Mouse (Mus musculus): ENCODE results near the gene Cdpf1.
A peak's percentile ranks its signal among the peaks of the same experiment; 100 is the strongest.
"Not testable (repeated sequence)": the region's sequence is repeated elsewhere in the genome, so short reads cannot be mapped to it uniquely, and the experiment has no call there.

Gene Cdpf1

DNA sequence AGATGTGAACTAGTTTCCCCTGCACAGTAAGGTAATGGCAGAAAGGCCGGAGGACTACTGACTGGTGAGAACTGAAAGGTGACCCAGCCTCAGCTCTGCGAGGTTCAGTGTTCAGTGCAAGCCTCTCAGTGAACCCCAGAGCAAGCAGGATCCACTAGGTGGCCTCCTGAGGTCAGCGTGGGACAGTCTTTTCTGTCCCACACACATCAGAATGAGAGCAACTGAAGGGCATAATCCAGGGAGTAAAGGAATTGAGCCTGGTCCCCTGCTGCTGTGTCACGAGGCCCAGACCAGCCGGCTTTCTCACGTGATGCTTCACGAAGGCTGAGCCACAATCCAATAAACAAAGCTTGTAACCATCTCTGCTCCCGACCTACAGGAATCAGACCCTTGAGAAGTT, 3.1 kb downstream of the Cdpf1 start:
- no peak for DNase-seq (ENCODE audit: low spot score)

DNA sequence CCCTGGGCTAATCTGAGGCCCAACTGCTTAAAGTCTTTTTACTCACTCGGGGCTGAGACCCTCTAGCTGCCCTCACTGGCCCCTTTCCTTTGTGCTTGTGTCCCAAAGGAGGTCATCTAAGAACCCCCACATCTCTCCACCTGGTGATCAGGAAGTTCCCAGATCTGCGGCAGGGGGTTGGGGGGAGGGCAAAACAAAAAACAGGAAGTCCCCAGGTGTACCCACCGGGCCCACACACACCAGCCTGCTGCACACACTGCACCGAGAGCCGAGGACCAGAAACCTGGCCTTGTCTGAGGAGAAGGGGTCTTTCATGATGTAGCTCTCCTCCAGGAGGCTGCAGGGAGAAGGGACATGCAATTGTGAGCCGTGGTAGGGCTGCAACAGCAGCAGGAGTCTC, 3.5 kb downstream of the Cdpf1 start:
- DNase-seq (ENCODE audit: low spot score): no peak

DNA sequence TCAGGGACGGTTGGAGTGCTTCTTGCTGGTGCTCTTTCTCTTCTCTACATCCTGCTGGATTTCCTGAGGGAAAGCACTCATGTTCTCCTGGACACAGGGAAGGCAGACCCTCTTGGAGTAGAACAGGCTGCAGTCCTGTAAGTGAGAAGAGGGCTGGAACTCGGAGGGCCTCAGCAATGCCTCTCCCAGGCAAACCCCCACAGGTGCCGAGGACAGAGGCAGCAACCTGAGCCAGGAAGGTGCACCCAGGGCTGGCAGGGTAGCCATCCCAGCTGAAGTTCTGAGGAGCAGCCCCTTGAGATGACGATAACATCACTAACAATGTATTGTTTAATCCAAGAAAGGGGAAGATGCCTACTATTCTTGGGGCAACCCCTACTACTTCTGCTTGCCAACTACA, 4.1 kb downstream of the Cdpf1 start:
- DNase-seq (ENCODE audit: low spot score): no peak

DNA sequence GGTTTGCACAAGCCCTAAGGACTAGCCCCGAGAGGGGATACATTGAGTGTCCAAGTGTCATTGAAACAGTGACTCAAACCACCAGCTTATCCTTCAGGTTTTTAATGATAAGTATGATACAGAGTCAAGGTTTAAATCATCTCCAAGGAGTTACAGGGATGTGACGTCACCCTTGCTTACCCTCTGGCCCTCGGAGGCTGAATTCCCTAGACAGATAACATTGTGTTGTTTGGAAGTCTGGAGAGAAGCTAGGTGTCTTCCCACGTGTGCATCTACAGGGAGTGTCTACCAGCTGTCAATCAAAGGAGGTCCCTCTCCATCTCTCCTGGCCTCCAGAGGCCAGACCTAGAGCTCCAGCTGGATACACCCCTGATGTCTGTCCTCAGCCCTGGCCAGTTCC, 4.6 kb downstream of the Cdpf1 start:
- DNase-seq (ENCODE audit: low spot score): peak; percentile 58

DNA sequence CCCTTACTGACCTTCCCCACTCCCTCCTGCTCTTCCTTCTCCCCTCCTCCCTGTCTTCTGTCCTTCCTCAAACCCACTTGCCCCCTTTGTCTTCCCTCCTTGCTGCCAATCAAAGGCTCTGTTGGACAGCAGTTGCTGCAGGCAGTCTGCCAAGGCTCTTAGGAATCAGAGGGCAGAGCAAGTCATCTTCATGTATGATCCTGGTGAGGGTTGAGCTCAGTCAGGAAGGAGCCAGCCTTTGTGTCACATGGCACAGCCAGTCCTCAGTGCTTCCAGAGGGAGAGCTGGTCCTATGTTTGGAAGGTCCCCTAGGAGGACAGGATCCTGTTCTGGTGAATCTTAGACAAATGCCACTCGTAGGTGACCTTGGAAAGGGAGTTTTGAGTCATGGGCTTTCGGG, 8.6 kb downstream of the Cdpf1 start:
- no peak for DNase-seq (ENCODE audit: low spot score)

DNA sequence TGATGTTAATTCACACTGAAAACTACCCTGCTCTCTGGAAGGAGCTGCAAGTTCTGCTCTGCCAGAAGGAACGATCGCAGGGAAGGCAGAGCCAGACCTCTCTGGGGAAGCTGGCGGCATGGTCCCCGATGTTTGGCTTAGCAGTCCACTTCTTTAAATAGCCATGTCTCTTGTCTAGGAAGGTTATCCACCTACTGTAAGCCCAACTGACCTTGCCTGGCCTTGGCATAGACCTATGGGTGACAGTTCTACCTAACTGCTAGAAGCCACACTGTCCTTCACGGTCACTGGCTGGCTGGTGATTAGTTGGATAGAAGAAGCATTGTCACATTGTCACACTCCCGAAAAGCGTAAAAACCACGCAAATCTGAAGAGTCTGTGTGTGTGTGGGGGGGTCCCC, 12.8 kb downstream of the Cdpf1 start:
- DNase-seq (ENCODE audit: low spot score): no peak

DNA sequence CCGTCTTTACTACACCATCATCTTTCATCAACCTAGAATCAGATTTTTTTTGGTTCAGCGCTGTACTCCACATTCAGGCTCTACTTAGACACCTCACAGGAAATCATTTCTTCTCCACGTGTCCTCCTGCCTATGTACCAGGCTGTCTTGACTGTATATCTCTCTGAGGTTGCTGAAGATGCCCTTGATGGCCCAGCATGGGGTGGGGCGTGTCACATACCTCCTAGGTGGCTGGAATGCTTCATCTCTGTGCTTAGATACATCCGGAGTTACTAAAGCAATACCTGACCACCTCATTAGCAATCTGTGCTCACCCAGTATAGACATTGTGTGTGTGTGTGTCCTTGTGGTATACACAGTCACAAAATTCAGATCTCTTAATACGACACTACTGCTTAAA, 16.0 kb downstream of the Cdpf1 start:
- no peak for DNase-seq (ENCODE audit: low spot score)

DNA sequence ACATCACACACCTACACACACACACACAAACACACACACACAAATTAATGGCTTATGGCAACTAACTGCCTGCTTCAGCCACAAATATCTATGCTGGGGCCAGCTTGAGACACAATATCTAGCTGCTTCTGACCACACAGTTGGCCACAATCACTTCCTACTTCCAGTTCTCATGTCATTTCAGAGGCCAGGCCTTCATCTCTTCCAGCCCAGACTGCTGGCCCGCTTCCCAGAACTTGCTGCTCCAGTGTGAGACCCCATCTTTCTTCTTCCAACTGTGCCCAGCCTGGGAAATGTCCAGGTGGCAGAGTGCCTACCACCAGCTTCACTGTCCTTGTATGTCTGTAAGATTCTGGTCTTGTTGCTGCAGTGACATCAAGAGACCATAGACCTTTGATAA, 18.7 kb downstream of the Cdpf1 start:
- DNase-seq (ENCODE audit: low spot score): peak; percentile 39

DNA sequence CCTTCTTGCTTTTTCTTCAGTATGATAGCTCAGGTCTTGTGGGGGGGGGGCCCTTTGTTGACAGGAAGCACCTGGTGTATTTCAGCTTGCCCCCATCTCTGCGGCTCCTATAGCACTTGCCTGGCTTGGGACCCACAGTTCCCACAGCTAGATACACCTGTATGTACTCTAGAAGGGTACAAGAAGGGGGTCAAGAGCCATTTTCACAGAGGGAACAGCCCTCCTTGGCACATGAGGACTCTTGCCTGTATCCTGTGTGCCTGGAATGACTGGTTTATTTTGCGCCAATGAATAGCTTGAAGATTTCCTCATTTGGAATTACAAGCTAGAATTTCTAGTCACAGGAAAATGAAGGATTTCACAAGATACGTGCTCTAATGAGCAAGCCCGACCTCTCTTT, 20.0 kb downstream of the Cdpf1 start:
- no peak for DNase-seq (ENCODE audit: low spot score)

DNA sequence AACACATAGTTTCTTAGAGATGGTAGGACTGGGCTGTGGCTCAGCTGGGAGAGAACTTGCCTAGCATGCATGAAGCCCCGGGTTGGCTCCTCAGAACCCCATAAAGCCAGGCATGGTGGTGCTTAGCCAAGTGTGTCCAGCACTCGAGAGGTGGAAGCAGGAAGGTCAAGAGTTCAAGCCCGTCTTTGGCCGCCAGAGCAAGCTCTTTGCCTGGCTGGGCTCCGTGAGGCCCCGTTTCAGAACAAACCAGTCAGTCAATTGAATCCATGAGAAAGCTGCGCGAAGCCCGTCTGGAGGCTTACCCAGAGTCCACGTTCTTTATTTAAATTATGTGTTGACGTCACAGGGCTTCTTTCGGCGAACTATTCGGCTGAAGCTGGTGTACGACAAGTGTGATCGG, 22.9 kb downstream of the Cdpf1 start:
- DNase-seq (ENCODE audit: low spot score): no peak

DNA sequence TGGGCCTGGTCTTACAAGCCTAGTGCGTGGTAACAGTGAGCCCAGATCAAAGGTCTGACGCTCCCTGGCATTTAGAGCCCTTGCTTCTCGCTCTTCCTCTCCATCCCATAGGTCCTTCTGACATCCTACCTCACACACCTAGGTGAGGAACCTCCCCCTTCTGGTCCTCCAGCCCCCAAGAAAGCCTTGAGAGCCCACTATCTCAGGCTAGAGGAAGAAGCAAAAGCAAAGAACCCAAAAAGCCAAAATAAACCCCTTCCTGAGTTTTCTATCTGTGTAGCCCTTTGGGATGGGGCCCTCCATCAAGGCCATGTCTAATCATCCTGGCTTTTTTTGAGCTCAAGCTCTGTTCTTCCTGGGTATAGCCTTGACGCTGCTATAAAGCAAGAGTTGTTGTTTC, 23.4 kb downstream of the Cdpf1 start:
- no peak for DNase-seq (ENCODE audit: low spot score)

DNA sequence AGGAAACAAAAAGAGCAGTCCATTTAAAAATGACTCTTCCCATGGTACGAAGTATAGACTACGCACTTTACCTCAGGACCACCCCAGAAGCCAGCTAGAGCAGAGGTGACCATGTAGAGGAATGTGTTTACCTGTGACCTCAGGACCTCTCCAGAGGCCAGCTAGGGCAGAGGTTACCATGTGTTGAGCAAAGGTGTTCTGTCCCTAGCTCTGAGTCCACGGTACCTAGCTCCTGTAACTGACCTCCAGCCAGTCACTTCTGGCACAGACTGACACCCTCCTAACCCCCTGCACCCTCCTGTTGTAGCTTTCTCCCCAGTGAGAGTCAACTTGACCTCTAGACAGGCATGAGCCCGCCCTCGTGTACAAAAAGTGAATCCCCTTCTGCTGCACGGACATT, 24.0 kb downstream of the Cdpf1 start:
- DNase-seq (ENCODE audit: low spot score): no peak

DNA sequence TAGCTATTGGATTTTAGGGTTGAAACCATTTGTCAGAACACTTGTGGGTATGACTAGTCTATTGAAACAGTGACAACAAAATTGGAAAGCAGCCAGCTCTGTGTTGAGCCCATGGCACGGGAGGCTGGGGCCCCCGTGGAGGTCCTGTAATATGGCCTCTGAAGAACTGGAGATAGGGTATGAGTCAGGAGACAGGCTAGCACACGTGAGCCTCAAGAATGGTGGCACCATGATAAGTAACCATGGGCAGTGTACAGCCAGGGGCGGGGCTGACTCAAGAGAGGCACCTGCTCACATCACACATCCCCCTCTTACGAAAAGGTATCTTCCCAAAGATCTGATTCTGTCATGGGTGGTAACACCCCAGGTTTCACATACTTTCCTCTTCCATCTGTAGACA, 24.8 kb downstream of the Cdpf1 start:
- DNase-seq (ENCODE audit: low spot score): no peak

DNA sequence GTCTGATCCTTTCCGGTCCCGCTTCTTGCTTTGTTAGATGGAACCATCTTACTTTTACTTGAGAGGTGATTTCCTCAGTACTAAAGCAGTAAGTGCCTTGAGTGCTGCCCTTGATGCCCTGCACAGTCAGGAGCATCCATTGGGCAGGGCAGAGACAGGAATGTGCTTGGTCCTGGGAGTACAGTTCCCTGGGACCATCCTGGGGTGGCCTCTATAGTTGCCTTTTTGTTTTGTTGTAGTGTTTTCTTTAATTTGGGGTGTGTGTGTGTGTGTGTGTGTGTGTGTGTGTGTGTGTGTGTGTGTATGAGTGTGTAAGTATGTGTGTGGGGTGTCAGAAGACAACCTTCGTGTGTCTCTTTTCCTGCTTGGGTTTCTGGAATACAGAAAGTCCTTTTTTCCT, 27.2 kb downstream of the Cdpf1 start:
- DNase-seq (ENCODE audit: low spot score): no peak

DNA sequence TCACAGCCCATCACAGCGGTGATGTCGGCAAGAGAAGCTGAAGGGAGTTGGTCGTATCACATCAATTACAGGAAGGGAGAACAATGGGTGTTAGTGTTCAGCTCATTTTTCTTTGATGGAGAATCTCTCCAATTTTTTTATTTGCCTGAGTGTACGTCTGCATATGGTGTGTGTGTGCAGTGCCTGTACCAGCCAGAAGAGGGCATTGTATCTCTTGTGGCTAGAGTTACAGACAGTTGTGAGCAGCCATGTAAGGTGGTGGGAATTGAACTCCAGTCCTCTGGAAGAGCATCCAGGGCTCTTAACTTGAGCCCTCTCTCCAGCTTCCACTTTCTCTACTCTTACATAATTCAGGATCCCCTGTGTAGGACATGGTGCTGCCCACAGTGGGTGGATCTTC, 28.4 kb downstream of the Cdpf1 start:
- DNase-seq (ENCODE audit: low spot score): no peak

DNA sequence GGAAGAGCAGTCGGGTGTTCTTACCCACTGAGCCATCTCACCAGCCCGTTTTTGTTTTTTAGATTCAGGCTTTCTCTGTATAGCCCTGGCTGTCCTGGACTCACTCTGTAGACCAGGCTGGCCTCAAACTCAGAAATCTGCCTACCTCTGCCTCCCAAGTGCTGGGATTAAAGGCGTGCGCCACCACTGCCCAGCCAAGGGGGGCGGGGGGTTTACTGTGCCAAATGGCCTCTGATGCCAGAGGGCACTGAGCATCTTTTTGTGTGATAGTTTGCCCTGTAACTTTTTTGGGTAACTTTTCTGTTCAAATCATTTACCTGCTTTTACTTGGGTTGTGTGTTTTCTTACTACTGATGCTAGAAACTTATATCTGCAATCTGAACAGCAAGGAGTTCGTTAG, 32.6 kb downstream of the Cdpf1 start:
- DNase-seq (ENCODE audit: low spot score): not testable (repeated sequence)

DNA sequence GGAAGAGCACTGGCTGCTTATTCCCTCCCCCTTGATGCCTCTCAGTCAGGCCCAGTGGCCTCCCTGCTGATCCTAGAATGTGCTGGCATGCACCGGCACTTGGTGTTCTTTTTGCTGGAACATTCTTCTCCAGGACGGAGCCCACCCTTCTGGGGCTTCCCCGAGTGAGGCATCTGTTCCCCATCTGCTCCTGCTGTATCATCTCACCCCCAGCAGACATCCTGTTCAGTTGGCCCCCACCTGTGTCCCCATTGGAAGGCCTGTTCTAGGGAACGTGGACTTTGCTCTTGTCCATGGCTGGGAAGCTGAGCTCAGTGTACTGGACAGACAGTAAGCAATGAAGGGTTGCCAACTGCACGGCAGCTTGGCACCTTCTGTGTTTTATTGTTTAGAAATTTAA, 34.7 kb downstream of the Cdpf1 start:
- no peak for DNase-seq (ENCODE audit: low spot score)

DNA sequence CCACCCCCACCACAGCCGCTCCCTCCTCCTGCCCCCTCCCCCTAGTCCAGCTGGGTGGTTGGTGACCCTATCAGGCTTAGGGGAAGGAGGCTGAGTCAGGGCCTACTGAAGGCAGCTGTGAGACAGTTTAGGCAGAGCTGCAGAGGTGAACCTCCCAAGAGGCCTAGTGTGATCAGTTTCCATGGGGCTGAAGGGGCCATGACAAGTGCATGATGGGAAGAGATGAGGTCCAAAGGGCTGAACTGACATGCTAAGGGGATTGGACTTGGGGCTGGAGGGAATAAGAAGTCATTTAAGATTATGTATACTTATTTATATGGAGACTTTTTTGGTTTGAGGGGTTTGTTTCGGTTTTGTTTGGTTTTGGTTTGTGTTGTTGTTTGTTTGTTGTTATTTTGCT, 35.3 kb downstream of the Cdpf1 start:
- DNase-seq (ENCODE audit: low spot score): no peak

DNA sequence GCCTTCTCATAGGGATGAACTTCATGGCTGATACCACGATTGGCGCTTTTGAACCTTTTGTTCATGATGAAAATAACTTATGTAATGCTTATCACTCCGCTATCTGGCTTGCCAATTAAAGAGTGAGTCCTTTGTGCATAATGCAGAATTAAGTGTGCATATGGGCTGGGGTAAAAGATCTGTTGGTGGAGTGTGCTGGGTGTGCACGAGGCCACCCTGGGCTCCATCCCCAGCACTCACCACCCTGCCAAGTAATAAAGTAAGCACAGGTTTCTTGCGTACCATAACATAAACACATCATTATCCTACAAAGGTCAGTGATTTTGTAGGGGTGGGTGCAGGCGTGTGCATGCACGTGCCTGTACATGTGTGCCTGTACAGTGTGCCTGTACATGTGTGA, 36.5 kb downstream of the Cdpf1 start:
- DNase-seq (ENCODE audit: low spot score): no peak

DNA sequence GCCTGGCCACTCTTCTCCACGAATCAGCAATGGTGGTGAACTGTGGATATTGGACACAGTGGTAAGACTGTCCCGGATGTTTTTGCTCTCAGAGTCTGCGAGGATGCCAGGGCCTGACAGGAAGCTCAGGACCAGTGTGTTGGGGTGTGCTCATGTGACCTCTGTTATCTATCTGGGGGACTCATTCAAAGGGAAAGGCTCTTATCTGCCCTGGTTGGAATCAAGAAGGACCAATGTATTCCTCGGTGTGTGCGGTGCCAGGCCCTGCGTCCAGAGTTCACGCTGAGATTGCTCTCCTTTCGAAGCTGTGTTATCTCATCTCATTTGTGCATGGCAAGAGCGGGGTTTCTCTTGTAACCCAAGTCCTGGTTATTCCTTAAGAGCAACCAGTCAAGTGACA, 37.1 kb downstream of the Cdpf1 start:
- no peak for DNase-seq (ENCODE audit: low spot score)

DNA sequence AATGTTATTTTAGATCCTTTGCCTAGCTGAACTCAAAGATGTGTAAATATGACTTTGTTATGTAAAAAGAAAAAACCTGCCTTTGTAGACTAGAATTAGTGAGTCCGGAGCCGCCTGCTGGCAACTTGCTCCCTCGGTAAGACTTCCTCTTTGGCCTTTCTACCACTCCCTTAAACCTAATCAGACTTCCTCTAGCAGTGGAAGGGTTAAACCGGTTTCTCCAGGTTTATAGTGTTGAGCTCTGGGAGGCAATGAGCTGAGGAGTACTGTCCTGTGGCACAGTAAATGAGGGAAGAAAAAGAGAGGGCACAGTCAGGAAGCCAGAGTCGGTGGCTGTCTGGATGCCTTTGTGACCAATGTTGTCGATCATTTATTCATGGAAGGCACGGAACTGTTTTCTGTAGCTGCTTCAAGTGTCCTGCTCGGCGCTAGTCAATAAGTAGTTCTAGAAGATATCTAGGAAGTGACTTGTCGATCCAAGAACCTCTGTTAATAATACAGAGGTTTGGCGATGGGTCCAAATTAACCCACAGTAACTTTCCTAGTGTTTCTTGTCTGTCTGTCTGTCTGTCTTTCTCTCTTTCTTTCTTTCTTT, 39.3 kb downstream of the Cdpf1 start:
- DNase-seq (ENCODE audit: low spot score): no peak

DNA sequence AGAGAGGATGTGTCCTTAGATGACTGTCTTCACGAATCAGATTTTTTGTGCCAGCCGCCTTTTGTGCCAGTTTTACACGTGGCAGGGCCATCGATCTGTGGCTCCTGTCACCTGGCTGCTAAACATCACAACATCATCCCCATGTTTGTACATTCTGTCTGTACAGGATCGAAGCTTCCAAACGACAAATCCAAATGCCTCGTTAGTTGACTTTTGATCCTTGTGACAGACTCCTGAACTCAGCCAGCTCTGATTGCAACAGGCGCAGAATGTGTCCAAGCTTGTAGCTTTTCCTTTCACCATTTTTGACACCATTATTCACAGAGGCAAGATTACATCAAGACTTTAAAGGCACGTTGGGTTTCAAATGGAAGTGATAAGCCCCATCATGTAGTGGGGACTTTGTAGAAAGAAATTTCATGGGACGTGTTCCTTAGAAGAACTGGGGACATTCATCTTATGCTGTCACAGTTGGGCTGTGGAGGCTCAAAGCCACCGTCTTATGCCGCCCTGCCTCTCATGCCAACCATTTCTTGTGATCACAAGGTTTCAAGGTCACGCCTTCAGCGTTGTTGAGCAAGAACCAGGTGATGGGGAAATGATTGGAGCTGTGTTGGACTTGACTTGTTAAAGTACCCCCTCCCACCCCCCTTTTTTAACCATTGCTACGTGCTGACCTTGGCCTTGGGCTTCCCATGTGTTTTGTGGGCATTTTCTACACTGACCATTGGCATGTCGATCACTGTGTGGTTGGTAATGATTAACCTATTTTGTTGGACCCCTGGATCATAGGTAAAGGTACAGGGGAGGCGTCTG, 40.0 kb downstream of the Cdpf1 start:
- no peak for DNase-seq (ENCODE audit: low spot score)

DNA sequence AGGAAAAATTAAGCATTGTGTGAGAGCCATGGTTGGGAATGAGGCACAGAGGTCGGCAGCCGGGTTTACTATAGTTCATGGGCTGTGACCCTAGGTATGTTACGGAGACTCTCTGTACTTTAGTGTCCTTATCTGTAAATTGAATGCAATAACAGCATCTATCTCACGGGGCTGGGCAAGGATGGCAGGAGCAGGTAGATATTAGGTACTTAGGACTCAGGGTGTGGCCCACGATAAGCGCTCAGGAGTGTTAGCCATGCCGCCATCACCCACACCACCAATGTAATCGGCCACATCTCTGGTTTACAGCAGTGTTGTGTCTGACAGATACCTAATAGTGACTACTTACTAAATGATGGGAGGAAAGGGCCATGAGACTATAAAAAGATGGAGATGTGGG, 42.5 kb downstream of the Cdpf1 start:
- DNase-seq (ENCODE audit: low spot score): no peak

DNA sequence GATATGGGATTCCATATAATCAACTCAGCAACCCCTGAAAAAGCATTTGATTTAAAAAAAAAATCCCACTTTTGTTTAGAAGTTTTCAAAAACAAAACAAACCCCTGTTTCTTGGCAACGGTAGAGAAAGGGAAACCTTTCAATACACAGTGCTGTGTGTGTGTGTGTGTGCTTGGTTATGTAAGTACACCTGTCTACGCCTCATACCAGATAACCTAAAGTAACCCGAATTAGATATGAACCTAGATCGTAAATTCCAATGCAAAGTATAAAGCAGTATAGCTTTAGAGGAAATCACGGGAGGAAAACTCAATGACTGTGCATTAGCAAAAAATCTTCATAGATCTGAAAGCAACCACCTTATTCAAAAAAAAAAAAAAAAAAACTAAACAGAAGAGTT, 44.8 kb downstream of the Cdpf1 start:
- no peak for DNase-seq (ENCODE audit: low spot score)
